Mouse (Mus musculus) G1E (cell line): Measurements from ENCODE around the gene Gm19668.

ENCODE experiments used
- CTCF ChIP-seq: IDR thresholded peaks from 2 replicates; pipeline ENCODE4 v1.5.1; 2012; ENCODE audit warnings: low read depth, low read length, inconsistent platforms, mixed read lengths
- GATA1 ChIP-seq: IDR thresholded peaks from 2 replicates; pipeline ENCODE4 v1.6.1; 2012; ENCODE audit warnings: borderline replicate concordance, low read length, inconsistent platforms, mixed read lengths

DNA sequence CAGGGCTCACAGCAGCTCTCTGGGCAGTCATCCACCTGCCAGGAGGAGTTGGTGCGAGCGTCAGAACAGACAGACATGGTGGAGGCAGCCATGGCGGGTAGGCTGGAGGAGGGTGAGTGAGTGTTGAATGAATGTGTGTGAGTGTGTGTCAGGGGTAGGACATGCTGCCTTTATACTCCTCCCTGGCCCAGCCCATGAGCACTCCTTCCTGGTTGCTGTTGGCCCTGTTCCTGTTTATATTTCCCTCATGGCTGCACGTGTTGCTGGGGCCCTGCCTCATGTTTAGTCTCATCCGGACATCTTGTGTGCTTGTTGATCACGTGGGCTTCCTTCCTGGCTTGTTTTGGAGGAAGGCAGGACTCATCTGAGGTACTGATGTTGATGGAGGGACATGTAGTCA is 28.0 kb upstream of the Gm19668 start, which contains the start of gene Krtap10-4:
- no peak for TF ChIP-seq GATA1
- TF ChIP-seq CTCF = no peak
